15 mouse cellular contexts compared by ENCODE assay signal in the genomic region with DNA sequence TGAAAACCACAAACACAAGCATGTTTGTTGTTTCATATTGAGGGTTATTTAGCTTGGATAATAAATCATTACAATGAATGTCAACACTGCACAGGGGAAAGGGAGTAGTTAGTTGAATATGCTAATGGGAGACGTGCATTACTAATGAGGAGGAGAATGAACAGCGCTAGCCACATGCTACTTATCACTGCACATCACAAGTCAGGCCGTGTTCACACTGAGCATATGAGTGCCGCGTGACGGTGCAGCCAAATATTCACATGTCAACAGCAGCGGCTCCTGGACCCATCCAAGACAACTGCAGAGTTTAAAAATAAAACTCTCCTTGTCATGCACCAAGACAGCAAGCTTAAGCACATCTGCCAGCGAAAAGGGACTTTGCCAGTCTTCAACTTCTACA.
A peak's percentile ranks its signal among the peaks of the same experiment; 100 is the strongest.
DNase-seq lines count a peak whose midpoint lies in the region; ATAC-seq and TF ChIP-seq lines count a peak whose summit lies in the region.
"Had no signal": no experiment of that assay in that cellular context is flagged by ENCODE, and none has a peak within 500 bp of the region (broad histone marks: within the 10 kb centered on the region; RNA-seq: fewer than 3 reads in every experiment).

No protein-coding gene starts in this region.

- TF ChIP-seq CTCF in heart, postnatal 0 days (IDR thresholded peaks at IDR 0.05; ENCODE audit: low read depth) = no peak
- no peak for TF ChIP-seq CTCF in thymus, adult 2 months (IDR thresholded peaks at IDR 0.05; ENCODE audit: borderline replicate concordance, control insufficient read depth, extremely low read depth, insufficient read depth, low read length, poor library complexity)

- H3K4me2 ChIP-seq in midbrain, embryonic 16.5 days (ENCODE audit: low read length) = no peak overlapping the region
- H3K4me2 ChIP-seq in heart, postnatal 0 days (ENCODE audit: low read depth, low read length) = peak overlapping the region; percentile 5; the same call in 1 of the 2 replicates
- H3K4me2 ChIP-seq in neural tube, embryonic 14.5 days (ENCODE audit: low read depth, low read length) = no peak overlapping the region
- H3K4me2 ChIP-seq: embryonic facial prominence, embryonic 15.5 days had no signal

- ATAC-seq in midbrain, embryonic 16.5 days = peak; percentile 37; the same call in 1 of the 2 replicates
- ATAC-seq in heart, postnatal 0 days (ENCODE audit: insufficient read depth, low read depth) = peak; percentile 77
- peak; percentile 83 for ATAC-seq in neural tube, embryonic 14.5 days (ENCODE audit: low read depth)

- peak; percentile 79; the same call in 1 of the 2 replicates for TF ChIP-seq EP300 in heart, postnatal 0 days (IDR thresholded peaks at IDR 0.05; ENCODE audit: low read depth)

- DNase-seq in heart, adult 18-20 months = peak; percentile 29 to 33
- no peak for DNase-seq in heart, postnatal 25 days (ENCODE audit: low spot score)
- no peak for DNase-seq in midbrain, embryonic 10.5 days (ENCODE audit: low spot score)
- peak; percentile 30 for DNase-seq in heart, postnatal 0 days (ENCODE audit: low spot score)
- no peak for DNase-seq in thymus, adult 2 months
- DNase-seq in spleen, postnatal 4 days (ENCODE audit: low spot score in 2 of 2) = no peak
- DNase-seq: adrenal gland, postnatal 10 days; kidney, adult 8-10 months; right cerebral cortex, adult 18-20 months; thymus, postnatal 14 days had no signal

- peaks cover 49% of the 10 kb centered on the region for H3K4me1 ChIP-seq in midbrain, embryonic 16.5 days (ENCODE audit: control insufficient read depth, insufficient read depth, low read length)
- H3K4me1 ChIP-seq in midbrain, embryonic 10.5 days = peaks cover 33% of the 10 kb centered on the region
- peaks cover 13% of the 10 kb centered on the region for H3K4me1 ChIP-seq in heart, postnatal 0 days (ENCODE audit: control insufficient read depth, insufficient read depth)
- peaks cover 27% of the 10 kb centered on the region; the same call in 1 of the 2 replicates for H3K4me1 ChIP-seq in neural tube, embryonic 14.5 days (ENCODE audit: control insufficient read depth, insufficient read depth, low read length)
- no peaks in the 10 kb centered on the region for H3K4me1 ChIP-seq in thymus, adult 2 months (replicated peaks; ENCODE audit: control insufficient read depth, insufficient read depth, low read length)

- no peak overlapping the region for H3K27ac ChIP-seq in midbrain, embryonic 16.5 days (ENCODE audit: low read length)
- no peak overlapping the region for H3K27ac ChIP-seq in midbrain, embryonic 10.5 days (replicated peaks)
- no peak overlapping the region for H3K27ac ChIP-seq in heart, postnatal 0 days (ENCODE audit: low read depth)
- H3K27ac ChIP-seq in neural tube, embryonic 14.5 days (ENCODE audit: low read depth, low read length) = no peak overlapping the region
- H3K27ac ChIP-seq in thymus, adult 2 months (ENCODE audit: control insufficient read depth, insufficient read depth, low read length) = no peak overlapping the region
- H3K27ac ChIP-seq: embryonic facial prominence, embryonic 15.5 days; macrophage had no signal

- H3K36me3 ChIP-seq in midbrain, embryonic 16.5 days (ENCODE audit: control insufficient read depth, insufficient read depth, low read length) = no peaks in the 10 kb centered on the region
- H3K36me3 ChIP-seq in midbrain, embryonic 10.5 days = no peaks in the 10 kb centered on the region
- H3K36me3 ChIP-seq in heart, postnatal 0 days (replicated peaks; ENCODE audit: control insufficient read depth, insufficient read depth, low read length) = no peaks in the 10 kb centered on the region
- H3K36me3 ChIP-seq in neural tube, embryonic 14.5 days (ENCODE audit: control insufficient read depth, insufficient read depth, low read length) = no peaks in the 10 kb centered on the region
- H3K36me3 ChIP-seq in thymus, adult 2 months (ENCODE audit: control insufficient read depth, insufficient read depth, low read length) = no peaks in the 10 kb centered on the region
- H3K36me3 ChIP-seq: embryonic facial prominence, embryonic 15.5 days had no signal

- intact Hi-C loops in heart, postnatal 25 days (cut with DNase I) = no loop called here

- no peaks in the 10 kb centered on the region for H3K9me3 ChIP-seq in midbrain, embryonic 16.5 days (replicated peaks; ENCODE audit: control insufficient read depth, low read length, poor library complexity, severe bottlenecking)
- no peaks in the 10 kb centered on the region for H3K9me3 ChIP-seq in midbrain, embryonic 10.5 days (replicated peaks)
- H3K9me3 ChIP-seq in heart, postnatal 0 days (replicated peaks; ENCODE audit: control insufficient read depth, low read length) = no peaks in the 10 kb centered on the region
- H3K9me3 ChIP-seq in neural tube, embryonic 14.5 days (ENCODE audit: control insufficient read depth, low read length) = no peaks in the 10 kb centered on the region
- H3K9me3 ChIP-seq: embryonic facial prominence, embryonic 15.5 days had no signal

- H3K4me3 ChIP-seq in midbrain, embryonic 16.5 days (ENCODE audit: low read depth, low read length) = no peak overlapping the region
- H3K4me3 ChIP-seq in midbrain, embryonic 10.5 days = no peak overlapping the region
- no peak overlapping the region for H3K4me3 ChIP-seq in heart, postnatal 0 days (ENCODE audit: low read depth, low read length)
- no peak overlapping the region for H3K4me3 ChIP-seq in neural tube, embryonic 14.5 days (ENCODE audit: low read depth, low read length)
- no peak overlapping the region for H3K4me3 ChIP-seq in thymus, adult 2 months (ENCODE audit: control insufficient read depth, insufficient read depth, low read length)
- H3K4me3 ChIP-seq: embryonic facial prominence, embryonic 15.5 days; myocyte had no signal

- no peak for TF ChIP-seq POLR2A in thymus, adult 2 months (IDR thresholded peaks at IDR 0.05; ENCODE audit: control insufficient read depth, extremely low read depth, insufficient read depth, low read length, poor library complexity)

- H3K27me3 ChIP-seq in midbrain, embryonic 16.5 days (ENCODE audit: control insufficient read depth, insufficient read depth, low read depth, low read length) = no peaks in the 10 kb centered on the region
- 0 out of 2 replicates have a peak, but pooled peaks cover 5% of the 10 kb centered on the region for H3K27me3 ChIP-seq in midbrain, embryonic 10.5 days (ENCODE audit: low read depth, poor library complexity, severe bottlenecking)
- H3K27me3 ChIP-seq in heart, postnatal 0 days (ENCODE audit: control insufficient read depth, insufficient read depth, low read length) = no peaks in the 10 kb centered on the region
- H3K27me3 ChIP-seq in neural tube, embryonic 14.5 days (ENCODE audit: control insufficient read depth, insufficient read depth, low read length) = no peaks in the 10 kb centered on the region
- no peaks in the 10 kb centered on the region for H3K27me3 ChIP-seq in thymus, adult 2 months (ENCODE audit: control insufficient read depth, insufficient read depth, low read length)
- H3K27me3 ChIP-seq: embryonic facial prominence, embryonic 15.5 days had no signal

- 56% methylated on average over 8 of the region's 8 CpGs for WGBS in midbrain, embryonic 16.5 days
- 93% methylated on average over 8 of the region's 8 CpGs for WGBS in midbrain, embryonic 10.5 days
- 28% methylated on average over 8 of the region's 8 CpGs for WGBS in heart, postnatal 0 days
- 46% methylated on average over 8 of the region's 8 CpGs for WGBS in neural tube, embryonic 14.5 days
- WGBS in thymus, adult 2 months = 92% methylated on average over 8 of the region's 8 CpGs

- no peak overlapping the region for H3K9ac ChIP-seq in midbrain, embryonic 16.5 days (ENCODE audit: low read depth, low read length)
- H3K9ac ChIP-seq in heart, postnatal 0 days (replicated peaks; ENCODE audit: low read depth, low read length) = no peak overlapping the region
- no peak overlapping the region for H3K9ac ChIP-seq in neural tube, embryonic 14.5 days (replicated peaks; ENCODE audit: low read depth, low read length)
- H3K9ac ChIP-seq: embryonic facial prominence, embryonic 15.5 days had no signal

Comparison
In these comparisons a context has a peak if more than half of its experiments do, and no peak if none do; other contexts are left out.
1. DNase-seq: peak in heart, adult 18-20 months (2 of 2) and heart, postnatal 0 days (single experiment); none in heart, postnatal 25 days (single experiment), midbrain, embryonic 10.5 days (single experiment), thymus, adult 2 months (single experiment) and spleen, postnatal 4 days (0 of 2).
2. Peak in every context shown above with its lines, with median percentiles within 50 percentile points of each other: ATAC-seq.